Mouse (Mus musculus): ENCODE results near the gene D8Ertd738e. TPM values are rescaled to one million over a fixed set of nuclear protein-coding genes. Genes with fewer than 3 reads are reported as not detected.

The D8Ertd738e gene
- polyA plus RNA-seq (2012; rRNA removed) = 94.9 and 130 TPM in 2 replicates

GRCm38 (mm10) chr8:84249257-84250170, at the start of gene D8Ertd738e:
D8Ertd738e (minus strand) TSS chr8:84249719.

GRCm38 (mm10) chr8:84269950-84270773, 20.6 kb upstream of the D8Ertd738e start, which contains the start of gene Ccdc130:
Ccdc130 (minus strand) TSS chr8:84270380.

GRCm38 (mm10) chr8:84256822-84257610, 7.5 kb upstream of the D8Ertd738e start, which contains the start of gene Mri1:
Mri1 (minus strand) TSS chr8:84257326.

GRCm38 (mm10) chr8:84236998-84237473, 12.5 kb downstream of the D8Ertd738e start, which contains the start of gene Zswim4:
Zswim4 (minus strand) TSS chr8:84237055.

Other genes starting within 250 kb of the D8Ertd738e start
- 0.08 and 0.22 TPM in 2 replicates for gene 1700067K01Rik, start 248.2 kb downstream of the D8Ertd738e start, polyA plus RNA-seq (2012; rRNA removed)
- gene 2210011C24Rik, start 237.5 kb downstream of the D8Ertd738e start, polyA plus RNA-seq (2012; rRNA removed) = 19.5 and 23.1 TPM in 2 replicates
- 0.09 TPM in 1 of 2 replicates, not detected in the other for gene Palm3, start 228.2 kb downstream of the D8Ertd738e start, polyA plus RNA-seq (2012; rRNA removed)
- gene Il27ra, start 207.1 kb downstream of the D8Ertd738e start, polyA plus RNA-seq (2012; rRNA removed) = 2.8 and 3.3 TPM in 2 replicates
- gene Rln3, start 204.7 kb downstream of the D8Ertd738e start, polyA plus RNA-seq (2012; rRNA removed) = 0.50 TPM in 1 of 2 replicates, not detected in the other
- gene Gm10643, start 184.6 kb downstream of the D8Ertd738e start, polyA plus RNA-seq (2012; rRNA removed) = 0.44 and 0.49 TPM in 2 replicates
- gene Rfx1, start 182.9 kb downstream of the D8Ertd738e start, polyA plus RNA-seq (2012; rRNA removed) = 36.9 and 44.9 TPM in 2 replicates
- 69.0 and 79.6 TPM in 2 replicates for gene Dcaf15, start 145.0 kb downstream of the D8Ertd738e start, polyA plus RNA-seq (2012; rRNA removed)
- gene Podnl1, start 123.7 kb downstream of the D8Ertd738e start, polyA plus RNA-seq (2012; rRNA removed) = 2.7 and 3.7 TPM in 2 replicates
- gene Cc2d1a, start 101.8 kb downstream of the D8Ertd738e start, polyA plus RNA-seq (2012; rRNA removed) = 52.7 and 53.1 TPM in 2 replicates
- gene 4930432K21Rik, start 101.7 kb downstream of the D8Ertd738e start, polyA plus RNA-seq (2012; rRNA removed) = 0.84 and 0.97 TPM in 2 replicates
- gene Nanos3, start 64.5 kb downstream of the D8Ertd738e start, polyA plus RNA-seq (2012; rRNA removed) = 0.19 and 0.41 TPM in 2 replicates
- gene Zswim4, start 12.7 kb downstream of the D8Ertd738e start, polyA plus RNA-seq (2012; rRNA removed) = 18.7 and 20.1 TPM in 2 replicates
- 72.4 and 103 TPM in 2 replicates for gene Mri1, start 7.6 kb upstream of the D8Ertd738e start, polyA plus RNA-seq (2012; rRNA removed)
- 22.7 and 47.4 TPM in 2 replicates for gene Ccdc130, start 20.7 kb upstream of the D8Ertd738e start, polyA plus RNA-seq (2012; rRNA removed)
- gene Cacna1a, start 138.7 kb upstream of the D8Ertd738e start, polyA plus RNA-seq (2012; rRNA removed) = 26.7 and 27.6 TPM in 2 replicates